Mouse (Mus musculus) forelimb bud, embryonic 11.5 days (tissue): ENCODE data around the gene Rps3.

Experiments
- DNase-seq: peaks from one replicate; pipeline ENCODE4 v3.0.0-alpha.2; 2012; ENCODE audit warnings: low read depth, low spot score

Gene Rps3

DNA sequence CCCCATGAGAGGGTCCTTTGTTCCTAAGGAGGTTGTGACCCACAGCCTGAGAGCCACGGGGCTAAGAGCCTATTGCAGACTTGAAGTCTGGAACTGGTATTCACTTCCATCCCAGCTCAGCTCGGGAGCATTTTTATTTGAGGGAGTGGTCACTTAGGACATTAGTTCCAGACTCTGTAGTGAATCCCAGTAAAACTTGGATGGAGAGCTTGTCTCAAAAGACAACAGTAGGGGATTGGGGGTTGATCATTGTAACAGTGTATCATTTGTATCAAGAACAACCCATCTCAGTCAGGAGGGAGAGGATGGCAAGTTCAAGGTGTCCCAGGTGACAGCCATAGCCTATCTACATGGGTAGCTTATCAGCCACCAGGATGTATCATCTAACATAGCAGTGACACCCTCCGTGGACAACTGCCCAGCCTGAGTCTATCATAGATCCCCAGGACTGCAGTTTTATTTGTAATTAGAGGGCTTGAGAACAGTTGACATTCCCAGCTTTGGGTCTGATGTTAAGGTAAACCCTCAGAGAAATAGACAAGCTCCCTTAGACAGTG, 6.9 kb downstream of the Rps3 start:
- no peak for DNase-seq

DNA sequence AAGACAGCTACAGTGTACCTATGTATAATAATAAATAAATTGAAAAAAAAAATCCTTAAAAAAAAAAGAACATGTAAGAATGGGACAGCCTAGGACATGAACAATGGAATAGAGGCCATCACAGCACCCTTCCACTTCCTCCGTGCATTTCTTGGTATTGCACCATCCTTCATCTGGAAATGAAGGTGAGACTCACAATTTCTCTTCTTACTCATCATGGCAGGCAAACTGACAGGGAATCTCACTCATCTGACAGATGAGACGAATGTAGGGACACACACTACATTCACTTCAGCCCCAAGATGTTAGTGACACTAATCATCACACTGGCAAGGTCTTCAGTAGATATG, 8.0 kb downstream of the Rps3 start:
- DNase-seq, result no peak

DNA sequence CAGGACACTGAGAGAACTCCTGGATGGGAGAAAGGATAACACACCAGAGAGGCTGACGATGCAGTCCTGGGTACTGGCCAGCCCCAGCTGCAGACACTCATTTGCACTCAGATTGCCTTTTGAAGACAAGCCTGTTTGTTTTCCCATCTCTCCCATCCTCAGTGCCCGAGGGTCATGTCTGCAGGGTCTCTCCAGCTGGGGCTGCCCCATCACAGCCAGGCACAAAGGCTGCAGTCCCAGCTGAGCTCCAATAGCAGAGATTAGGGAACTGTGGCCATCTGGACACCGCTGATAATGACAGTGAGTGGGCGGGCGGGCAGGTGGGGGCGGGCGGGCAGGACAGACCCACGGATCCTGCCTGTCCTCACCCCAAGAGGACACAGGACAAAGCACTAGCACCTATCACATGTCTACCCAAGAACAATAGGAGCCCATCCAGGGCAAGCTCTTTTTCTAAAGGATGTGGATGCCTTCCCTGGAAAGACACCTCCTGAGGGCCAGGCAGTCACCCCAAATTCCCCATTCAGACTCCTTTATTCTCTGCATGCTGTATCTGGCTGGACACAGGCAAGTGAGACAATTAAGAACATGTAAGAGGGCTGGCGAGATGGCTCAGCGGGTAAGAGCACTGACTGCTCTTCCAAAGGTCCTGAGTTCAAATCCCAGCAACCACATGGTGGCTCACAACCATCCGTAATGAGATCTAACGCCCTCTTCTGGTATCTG, 8.5 kb downstream of the Rps3 start:
- no peak for DNase-seq

DNA sequence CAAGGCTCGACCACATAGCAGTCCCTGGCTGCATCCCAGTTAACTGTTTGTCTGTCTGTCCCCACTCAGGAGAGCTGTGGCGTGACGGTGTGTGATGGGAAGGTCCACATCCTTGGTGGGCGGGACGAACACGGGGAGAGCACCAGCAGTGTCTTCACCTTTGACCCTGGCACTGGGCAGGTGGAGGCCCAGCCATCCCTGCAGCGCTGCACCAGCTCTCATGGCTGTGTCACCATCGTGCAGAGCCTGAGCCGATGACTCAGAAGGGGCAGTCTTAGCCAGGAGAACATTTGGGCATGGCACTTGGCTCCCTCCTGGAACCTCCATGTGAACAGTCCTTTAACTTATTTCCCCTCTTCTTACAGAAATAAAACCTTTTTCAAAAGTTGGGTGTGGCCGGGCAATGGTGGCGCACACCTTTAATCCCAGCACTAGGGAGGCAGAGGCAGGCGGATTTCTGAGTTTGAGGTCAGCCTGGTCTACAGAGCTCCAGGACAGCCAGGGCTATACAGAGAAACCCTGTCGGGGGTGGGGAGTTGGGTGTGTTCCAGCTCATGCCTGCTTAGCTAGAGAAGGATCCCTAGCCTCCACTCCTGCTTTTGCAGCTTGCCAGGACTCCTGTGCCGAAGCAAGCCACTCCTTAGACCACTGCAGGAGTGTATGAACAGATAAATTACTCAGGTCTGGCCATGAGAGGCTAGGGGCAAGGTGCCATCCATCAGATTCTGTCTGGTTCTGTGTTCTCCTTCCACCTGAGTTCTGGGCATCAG, 9.7 kb downstream of the Rps3 start:
- no peak for DNase-seq

DNA sequence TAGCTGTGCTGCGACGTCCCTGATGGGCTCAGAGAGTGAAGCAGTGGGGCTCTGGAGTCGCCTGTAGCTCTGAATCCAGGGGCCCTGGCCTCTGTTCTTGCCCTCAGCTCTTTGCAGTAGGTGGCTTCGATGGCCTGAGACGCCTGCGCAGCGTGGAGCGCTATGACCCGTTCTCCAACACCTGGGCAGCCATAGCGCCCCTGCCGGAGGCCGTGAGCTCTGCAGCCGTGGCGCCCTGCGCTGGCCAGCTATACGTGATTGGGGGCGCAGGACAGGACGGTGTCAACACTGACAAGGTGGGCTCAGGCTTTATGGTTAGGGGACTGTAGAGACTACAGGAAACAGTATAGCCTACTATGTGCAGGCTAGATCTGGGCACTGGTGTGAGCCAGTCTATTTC, 12.0 kb downstream of the Rps3 start:
- no peak for DNase-seq

DNA sequence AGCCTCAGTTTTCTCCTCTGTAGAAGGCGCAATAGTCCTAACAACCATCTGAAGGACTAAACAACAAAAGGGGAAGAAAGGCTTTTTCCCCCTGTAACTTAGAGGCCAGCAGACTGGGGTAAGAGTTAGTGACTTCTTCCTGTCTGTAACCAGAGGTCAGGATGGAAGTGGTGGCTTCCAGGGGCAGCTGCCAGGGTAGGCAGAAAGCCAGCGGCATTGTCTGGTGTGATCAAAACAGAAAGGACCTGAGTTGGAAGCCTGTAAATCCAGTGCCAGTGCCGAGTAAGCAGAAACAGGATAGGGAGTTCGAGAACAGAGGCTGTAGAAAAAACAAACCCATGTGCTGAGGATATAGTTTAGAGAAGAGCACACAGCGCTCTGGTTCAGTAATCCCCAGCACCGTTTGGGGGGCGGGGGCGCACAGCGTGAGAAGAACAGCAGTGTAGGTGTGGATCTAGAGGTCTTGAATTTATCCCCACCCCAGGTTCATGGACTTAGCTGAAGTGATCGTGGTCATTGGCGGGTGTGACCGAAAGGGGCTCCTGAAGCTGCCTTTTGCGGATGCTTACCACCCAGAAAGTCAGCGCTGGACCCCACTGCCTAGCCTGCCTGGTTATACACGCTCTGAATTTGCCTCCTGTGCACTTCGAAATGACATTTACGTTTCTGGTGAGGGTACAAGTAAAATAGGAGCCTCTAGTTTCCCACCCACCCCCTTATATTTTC, 13.7 kb downstream of the Rps3 start:
- no peak for DNase-seq

DNA sequence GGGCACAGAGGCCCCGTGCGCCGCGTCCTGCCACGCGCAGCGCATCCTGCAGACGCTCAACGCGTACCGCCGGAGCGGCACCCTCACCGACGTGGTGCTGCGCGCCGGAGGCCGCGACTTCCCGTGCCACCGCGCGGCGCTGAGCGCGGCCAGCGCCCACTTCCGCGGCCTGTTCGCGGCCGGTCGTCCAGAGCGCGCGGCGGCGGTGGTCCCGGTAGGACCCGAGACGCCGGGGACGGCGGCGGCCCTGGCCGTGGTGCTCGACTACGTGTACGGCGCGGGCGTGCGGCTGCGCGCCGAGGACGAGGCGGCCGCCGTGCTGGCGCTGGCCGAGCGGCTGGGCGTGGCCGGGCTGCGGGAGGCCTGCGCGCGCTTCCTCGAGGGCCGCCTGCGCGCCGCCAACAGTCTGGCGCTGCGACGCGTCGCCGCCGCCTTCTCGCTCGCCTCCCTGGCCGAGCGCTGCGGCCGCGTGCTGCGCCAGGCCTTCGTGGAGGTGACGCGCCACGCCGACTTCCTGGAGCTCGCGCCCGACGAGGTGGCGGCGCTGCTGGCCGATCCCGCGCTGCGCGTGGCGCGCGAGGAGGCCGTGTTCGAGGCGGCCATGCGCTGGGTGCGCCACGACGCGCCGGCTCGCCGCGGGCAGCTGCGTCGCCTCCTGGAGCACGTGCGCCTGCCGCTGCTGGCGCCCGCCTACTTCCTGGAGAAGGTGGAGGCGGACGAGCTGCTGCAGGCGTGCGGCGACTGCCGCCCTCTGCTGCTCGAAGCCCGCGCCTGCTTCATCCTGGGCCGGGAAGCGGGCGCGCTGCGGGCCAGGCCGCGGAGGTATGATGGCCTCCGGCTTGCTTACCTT, 15.0 kb downstream of the Rps3 start:
- DNase-seq, result peak; percentile 79

DNA sequence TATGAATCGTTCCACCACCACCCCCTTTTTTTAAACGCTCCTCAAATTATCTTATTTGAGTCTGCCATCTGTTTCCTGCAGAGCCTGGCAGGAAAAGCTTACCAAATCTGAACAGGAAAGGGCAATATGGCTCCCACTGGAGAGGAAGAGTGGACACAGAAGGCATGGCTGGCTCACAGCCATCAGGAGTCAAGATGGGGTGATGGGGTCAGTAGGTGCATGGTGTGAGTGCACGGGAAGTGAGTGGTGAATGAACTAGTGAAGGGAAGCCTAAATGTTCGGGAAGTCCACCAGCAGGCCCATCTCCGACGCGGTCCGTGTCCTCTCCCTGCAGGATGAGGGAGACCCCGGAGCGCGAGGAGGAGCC, 15.6 kb downstream of the Rps3 start:
- DNase-seq, result no peak

DNA sequence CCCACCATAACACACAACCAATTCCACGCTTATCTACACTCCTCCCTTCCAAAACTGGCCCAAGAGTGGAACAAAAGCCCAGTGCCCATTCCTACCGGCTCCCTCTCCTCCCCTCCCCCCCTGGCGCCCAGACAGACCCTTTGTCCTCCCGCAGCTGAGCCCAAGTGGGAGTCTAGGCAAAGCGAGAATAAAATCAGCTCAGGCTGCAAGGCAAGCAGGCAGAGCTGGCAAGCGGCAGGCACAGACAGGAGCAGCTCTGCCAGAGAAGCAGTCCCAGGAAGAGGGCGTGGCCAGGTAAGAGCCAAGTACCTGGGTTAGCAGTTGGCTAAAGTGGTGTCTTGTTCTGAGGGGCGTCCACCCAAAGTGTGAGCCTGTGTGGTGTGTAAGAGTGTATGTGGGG, 17.7 kb downstream of the Rps3 start, which contains the start of gene Klhl35:
TSS of gene Klhl35 (plus strand) at position 194 of the 400 bp plus-strand sequence.
- no peak for DNase-seq

DNA sequence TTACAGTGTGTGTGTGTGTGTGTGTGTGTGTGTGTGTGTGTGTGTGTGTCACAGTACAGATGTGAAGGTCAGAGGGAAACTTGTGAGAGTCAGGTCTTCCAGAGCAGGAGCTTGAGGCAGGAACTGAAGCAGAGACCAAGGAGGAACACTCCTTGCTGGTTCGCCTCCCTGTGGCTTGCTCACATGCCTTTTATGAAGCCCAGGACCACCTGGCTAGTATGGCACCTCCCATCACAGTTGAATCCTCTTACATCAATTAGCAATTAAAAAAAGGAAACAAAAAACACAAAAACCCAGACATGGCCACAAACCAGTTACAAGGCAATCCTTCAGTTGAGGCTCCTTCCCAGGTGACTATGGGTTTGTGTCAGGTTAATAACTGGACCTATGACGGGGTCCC, 20.4 kb downstream of the Rps3 start:
- no peak for DNase-seq

DNA sequence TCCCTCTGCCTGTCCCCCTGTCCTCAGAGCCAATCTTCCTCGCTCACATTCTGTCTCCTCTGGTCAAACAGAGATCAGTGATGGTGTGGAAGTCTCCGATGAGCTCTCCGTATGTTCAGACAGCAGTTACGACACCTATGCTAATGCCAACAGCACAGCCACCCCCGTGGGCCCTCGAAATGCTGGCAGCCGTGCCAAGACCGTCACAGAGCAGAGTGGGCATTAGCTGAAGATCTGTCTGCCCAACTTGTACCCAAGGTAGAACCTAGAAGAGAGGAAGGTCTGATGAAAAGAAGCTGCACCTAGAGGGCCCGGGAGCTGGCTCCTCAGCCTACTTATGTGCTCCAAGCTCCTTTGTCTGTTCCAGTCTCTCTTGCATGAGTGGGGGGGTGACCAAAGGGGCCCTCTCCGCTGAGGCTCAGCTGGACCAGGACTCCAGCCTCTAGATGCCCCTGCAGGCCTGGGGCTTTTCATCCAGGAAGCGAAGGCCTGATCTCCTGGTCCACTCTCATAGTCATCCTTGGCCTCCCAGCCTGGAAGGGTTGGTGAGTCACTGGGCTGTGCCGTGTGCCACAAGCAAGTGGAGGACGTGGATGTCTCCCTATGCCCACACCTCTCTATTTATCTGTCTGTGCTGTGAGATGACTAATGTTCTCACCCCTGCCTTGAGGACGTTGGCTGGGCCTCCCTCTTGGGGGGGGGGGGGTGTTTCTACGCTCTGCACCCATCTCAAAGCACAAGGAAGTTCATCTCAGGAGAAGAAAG, 23.5 kb downstream of the Rps3 start:
- DNase-seq, result no peak

DNA sequence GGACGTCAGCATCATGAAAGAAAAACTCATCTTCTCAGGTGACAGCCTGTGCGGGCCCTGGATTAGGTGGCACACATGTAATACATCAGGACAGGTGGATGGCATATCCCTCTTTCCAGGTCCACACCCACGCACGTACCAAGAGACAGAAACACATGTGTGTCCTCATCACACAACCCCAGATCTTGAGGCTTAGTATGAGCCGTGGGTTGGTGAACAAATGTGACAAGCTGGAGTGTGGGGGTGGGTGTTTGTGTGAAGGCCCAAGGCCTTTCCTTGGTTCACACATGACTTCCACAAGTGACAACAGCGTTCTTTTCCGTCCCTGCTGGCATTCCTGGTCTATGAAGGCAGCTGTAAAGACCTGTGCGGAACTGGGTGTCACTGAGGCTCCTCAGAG, 24.7 kb downstream of the Rps3 start:
- no peak for DNase-seq

DNA sequence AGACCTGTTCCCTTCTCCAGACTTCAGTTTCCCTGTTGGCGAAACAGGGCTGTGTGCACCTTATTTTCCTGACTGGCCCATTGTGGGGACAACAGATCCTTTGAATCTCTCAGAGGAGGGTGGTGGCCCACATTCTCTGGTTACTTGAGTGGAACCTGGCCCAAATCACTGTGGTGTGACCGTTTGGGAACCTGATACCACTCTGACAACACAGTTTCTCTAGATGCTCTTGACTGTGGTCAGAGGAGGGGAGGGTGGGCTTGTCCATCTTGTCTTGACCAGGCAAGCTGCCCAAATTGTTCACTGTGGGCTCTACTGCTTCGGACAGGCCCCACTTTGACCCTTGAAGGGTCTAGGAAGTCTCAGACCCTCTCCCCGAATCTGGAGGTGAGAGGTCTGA, 29.5 kb downstream of the Rps3 start:
- no peak for DNase-seq

DNA sequence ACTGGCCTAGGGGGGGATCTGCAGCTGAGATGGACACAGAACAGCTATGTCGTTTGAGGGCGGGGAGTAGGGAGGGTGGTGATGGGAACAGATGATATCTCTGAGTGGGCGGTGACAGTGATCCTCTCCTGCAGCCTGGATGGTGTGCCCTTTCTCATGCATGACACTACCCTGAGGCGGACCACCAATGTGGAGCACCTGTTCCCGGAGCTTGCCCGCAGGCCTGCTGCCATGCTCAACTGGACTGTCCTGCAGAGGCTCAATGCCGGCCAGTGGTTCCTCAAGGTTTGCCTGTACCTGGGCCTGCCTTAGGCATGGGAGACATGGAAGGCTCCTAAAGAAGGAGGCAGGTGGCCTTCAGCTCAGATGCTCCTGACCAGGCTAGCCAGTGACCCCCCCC, 30.7 kb downstream of the Rps3 start:
- no peak for DNase-seq

DNA sequence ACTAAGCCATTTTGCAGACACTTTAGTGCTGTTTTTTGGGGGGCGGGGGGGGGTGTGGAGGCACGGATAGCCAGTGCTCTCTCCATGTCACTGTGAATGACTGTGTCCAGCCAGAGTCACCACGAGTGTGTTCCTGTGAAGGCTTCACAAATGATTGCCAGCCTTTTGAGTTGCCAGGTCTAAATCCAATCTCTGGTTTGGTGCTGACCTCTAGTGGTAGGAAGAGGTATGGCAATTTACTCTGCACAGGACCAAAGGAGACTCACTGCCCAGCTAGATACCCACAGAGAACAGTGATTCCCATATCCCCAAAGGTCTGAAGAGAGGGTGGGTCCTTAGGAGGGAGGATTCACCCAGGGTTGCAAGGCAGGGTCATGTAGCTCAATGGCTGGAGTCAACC, 32.8 kb downstream of the Rps3 start:
- DNase-seq, result peak; percentile 84

DNA sequence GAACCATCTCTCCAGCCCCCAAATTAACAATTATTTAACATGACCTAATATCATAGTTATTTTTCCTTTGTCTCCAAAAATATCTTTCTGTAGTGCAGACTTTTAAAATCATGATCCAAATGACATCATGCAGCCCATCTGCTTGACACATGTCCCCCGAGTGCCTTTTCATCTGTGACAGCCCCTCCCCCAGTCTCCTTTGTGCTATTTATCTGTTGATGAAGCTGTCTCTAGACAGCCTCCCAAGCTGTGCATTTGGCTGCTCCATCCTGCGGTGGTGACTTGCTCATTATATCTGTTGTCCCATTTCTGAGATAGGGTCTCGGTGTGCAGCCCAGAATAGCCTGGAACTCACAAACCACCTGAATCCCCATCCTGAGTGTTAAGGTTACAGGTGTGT, 33.8 kb downstream of the Rps3 start:
- DNase-seq, result no peak

DNA sequence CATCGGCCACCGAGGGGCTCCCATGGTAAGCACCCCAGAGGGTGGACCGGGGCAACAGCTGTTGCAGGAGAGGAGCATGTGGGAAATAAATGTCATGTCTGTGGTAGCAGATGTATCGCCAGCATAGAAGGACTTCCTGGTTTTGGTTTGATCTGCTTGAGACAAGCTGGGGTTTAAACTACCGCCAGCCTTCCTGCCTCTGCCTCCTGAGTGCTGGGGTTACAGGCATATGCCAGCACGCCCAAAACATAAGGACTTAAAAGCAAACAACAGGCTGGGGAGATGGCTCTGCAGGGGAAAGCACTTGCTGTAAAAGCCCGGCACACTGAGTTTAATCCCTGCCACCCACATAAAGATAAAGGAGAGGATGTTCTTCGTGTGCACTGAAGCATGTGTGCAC, 34.5 kb downstream of the Rps3 start:
- DNase-seq, result no peak

DNA sequence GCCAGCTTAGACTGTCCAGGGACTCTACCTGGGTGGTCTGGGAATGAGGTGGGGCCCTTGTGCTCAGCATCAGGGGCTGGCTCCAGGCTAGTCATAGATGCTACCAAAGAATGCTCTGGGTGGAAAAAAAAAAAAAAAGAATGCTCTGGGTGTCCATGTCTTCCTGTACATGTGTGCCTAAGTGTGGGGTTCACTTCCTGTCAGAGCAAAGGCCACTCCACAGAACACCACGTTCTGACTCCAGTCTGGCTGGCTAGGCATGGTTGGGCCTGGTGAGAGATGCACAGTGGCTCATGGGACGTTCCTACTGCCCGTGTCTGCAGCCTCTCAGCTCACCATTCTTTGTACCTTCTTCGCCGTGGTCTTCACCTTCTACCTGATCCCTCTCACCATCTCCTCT, 34.9 kb downstream of the Rps3 start:
- DNase-seq, result no peak

DNA sequence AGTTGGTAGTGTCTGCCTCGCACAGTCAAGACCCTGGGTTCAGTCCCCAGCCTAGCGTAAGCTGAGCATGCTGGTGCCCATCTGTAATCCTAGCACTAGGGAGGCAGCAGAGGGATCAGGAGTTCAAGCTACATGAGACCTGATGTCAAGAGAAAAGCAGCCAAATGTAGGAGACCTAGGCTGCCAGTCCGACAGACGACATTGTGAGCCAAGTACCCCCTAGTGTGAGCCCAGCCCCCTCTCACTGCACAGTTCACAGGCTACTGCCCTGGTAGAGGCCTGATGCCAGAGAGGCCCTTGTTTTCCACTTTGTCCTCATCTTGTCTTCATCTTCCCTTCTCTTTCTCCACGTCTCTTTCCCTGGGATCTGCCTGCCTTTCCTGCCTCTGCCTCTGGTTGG, 36.2 kb downstream of the Rps3 start:
- no peak for DNase-seq

DNA sequence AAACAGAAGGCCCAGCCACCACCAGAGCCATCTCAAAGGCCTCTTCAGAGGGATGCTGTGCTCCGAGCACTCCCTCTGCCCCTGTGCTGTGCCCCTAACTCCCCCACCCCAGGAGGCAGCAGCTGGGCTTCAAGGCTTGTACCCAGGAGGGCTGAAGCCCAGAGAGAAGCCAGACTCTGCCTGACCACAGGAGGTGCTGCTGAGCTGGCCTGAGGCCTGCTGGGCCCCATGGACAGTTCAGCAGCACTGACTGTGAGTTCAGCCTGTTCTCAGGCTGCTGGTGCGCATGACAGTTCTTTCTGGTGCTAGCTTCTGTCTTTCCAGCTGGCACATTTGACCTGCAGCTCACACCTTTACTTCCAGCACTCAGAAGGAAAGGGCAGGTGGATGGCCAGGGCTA, 37.7 kb downstream of the Rps3 start:
- DNase-seq, result no peak

DNA sequence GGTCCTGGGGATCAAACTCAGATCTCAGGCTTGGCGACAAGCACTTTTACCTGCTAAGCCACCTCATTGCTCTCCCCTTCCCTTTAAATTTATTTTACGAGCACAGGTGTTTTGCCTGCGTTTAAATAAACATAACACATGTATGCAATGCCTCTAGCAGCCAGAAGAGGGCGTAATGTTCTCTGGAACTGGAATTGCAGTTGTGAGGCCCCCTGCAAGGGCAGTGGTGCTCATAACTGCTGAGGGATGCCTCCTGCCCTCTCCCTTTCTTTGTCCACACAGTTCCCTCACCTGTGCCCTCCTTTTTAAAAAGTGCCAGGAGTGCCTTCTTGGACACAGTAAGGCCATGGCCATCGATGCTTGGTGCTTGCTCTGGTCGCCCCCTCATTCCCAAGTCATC, 39.5 kb downstream of the Rps3 start:
- DNase-seq, result no peak
